Mouse (Mus musculus): ENCODE data around the gene Zim1.

The Zim1 gene

GRCm38 (mm10) chr7:6696241-6697045, at the start of gene Zim1:
Gene Zim1 (minus strand): TSS chr7:6696450.
- peak; percentile 90 for DNase-seq (ENCODE audit: low spot score in 2 of 2)

- DNase-seq (ENCODE audit: low spot score in 2 of 2) = no peak
These were observed 48.1 kb upstream of the Zim1 start for GRCm38 (mm10) chr7:6744281-6744904.

GRCm38 (mm10) chr7:6736060-6736459, 39.8 kb upstream of the Zim1 start:
- DNase-seq (ENCODE audit: low spot score in 2 of 2) = no peak

DNA sequence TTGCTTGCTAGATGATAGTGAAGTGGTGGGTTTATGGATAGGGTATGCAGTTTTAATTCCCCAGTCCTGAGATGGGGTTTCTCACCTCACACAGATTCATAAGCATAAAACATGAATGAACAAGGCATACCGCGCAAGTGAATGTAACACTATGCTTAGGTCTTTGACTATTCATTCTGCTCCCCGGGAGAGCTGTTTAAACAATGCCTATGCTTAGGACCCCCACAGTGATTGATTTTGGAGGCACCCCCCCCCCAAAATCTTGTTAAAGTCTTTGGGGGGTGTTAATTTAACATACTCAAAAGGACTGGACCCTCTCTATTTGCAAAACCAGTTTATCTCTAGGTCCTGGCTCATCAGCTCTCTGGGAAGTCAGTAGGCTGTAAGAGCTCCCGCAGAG, 35.7 kb upstream of the Zim1 start:
- no peak for DNase-seq (ENCODE audit: low spot score in 2 of 2)

- DNase-seq (ENCODE audit: low spot score in 2 of 2) = no peak
These were observed 35.1 kb upstream of the Zim1 start for GRCm38 (mm10) chr7:6731373-6731772.

DNA sequence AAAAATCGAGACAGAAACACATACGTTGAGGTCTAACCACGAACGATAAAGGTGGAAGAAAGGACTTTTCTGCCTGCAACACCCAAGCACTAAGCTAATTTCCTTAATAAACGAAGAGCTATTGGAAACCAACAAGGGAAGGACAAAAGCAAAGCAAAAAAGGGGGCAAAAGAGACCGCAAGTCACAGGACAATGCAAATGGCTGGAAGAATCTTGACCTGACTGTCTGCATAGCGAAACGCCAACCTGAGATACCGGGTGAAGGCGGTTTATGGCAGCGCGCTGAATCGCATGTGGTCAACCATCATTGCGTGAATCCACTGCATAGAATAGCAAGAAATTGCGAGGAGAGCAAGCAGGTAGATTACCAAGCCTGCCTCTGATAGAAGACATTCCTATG, 34.6 kb upstream of the Zim1 start:
- peak; percentile 23 to 32 for DNase-seq (ENCODE audit: low spot score in 2 of 2)

GRCm38 (mm10) chr7:6730241-6730640, 34.0 kb upstream of the Zim1 start, which contains the start of the genes Peg3 and Usp29:
Gene Peg3 (minus strand): TSS chr7:6730431.
Gene Usp29 (plus strand): TSS chr7:6730578.
- DNase-seq (ENCODE audit: low spot score in 2 of 2) = peak; percentile 83 to 88

- peak; percentile 91 to 93 for DNase-seq (ENCODE audit: low spot score in 2 of 2)
These were observed 33.0 kb upstream of the Zim1 start for GRCm38 (mm10) chr7:6729061-6729817.

DNA sequence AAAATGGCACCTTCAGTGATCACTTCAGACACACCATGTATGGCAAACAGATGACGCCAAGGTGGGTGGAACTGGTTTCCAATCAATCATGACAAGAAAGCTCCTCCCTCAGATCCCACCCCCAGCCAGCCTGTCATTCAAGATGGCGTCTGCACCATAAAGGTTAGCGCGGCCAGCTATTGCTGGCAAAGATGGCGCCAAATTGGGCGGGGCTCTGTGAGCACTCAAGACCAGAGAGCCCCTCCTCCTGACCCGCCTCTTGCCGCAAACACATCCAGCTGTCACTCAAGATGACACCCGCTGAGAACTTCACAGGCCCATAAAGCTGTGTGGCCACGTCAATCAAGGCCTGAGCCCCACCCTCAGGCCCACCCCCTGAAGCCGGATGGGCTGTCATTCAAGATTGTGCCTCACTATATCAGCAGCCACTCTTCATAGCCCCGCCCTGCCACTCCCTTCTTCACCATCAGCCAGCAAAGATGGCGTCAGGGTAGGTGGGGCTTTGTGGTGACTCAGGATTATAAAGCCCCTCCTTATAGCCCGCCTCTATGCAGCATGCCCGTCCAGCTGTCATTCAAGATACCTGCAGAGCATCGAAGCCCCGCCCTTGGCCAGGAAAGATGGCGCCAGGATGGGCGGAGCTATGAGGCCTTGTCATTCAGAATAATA, 32.1 kb upstream of the Zim1 start:
- peak; percentile 85 to 91 for DNase-seq (ENCODE audit: low spot score in 2 of 2)

GRCm38 (mm10) chr7:6727351-6728121, 31.3 kb upstream of the Zim1 start:
- DNase-seq (ENCODE audit: low spot score in 2 of 2) = peak; percentile 86 to 88

GRCm38 (mm10) chr7:6709396-6709795, 13.1 kb upstream of the Zim1 start:
- DNase-seq (ENCODE audit: low spot score in 2 of 2) = no peak

- no peak for DNase-seq (ENCODE audit: low spot score in 2 of 2)
These were observed 12.4 kb upstream of the Zim1 start for GRCm38 (mm10) chr7:6708451-6709180.

DNA sequence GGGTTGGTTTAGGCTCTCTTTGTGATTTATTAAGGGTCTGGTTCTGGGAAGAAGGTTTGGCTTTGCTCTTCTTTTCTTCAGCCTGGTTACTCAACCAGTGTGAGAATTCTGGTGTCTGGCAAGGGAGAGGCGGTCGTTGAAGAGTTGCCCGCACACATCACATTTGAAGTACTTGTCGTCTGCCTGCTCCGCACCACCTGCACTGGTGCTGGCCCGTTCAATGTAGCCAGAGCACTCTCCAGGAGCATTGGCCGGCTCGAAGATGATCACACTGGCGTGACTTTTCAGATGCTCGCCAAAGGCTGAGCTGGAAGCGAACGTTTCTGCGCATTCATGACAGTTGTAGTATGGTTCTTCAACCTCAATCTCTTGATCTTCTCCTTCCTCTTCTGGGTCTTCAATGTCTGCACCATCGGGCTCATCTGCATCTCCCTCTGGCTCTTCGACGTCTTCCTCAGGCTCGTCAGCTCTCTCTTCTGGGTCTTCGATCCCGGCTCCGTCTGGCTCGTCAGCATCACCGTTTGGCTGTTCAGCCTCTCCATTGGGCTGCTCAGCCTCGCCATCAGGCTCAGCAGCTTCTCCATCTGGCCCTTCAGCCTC, 11.3 kb upstream of the Zim1 start:
- DNase-seq (ENCODE audit: low spot score in 2 of 2) = no peak

DNA sequence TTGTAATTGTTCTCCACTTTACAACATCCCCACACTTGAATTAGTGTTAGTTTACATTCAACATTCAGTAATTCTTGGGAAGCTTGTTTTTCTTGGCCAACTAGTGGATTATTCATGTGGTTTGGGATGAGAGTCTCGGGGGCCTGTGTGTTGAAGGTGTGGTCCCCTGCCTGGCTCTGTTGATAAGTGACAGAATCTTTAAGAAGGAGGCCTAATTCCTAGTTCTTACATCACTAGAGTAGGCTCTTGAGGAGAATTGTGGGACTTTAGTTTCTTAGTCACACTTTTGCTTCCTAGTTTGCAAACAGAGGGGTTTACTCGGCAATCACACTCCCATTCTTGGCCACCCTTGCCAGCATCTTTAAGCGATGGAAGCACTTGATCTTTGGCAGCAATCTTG, 3.0 kb upstream of the Zim1 start:
- no peak for DNase-seq (ENCODE audit: low spot score in 2 of 2)

DNA sequence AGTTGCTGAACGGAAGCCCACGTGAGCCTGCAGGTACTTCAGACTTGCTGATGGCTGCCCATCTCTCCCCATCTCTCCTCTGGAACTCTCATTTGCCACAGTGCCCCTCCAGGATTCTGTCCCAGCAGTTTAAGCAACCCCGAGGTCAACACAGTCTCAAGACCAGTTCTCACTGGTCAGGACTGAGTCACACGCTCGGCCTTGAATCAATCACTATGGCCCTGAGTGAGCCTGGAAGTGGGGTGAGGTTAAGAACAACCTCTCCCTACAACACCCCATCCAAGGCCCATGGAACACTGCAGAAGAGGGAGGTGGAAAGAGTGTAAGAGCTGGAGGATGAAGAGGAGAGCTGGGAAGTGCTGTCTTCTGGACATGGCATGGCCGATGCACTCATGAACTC, 10.7 kb downstream of the Zim1 start:
- no peak for DNase-seq (ENCODE audit: low spot score in 2 of 2)

DNA sequence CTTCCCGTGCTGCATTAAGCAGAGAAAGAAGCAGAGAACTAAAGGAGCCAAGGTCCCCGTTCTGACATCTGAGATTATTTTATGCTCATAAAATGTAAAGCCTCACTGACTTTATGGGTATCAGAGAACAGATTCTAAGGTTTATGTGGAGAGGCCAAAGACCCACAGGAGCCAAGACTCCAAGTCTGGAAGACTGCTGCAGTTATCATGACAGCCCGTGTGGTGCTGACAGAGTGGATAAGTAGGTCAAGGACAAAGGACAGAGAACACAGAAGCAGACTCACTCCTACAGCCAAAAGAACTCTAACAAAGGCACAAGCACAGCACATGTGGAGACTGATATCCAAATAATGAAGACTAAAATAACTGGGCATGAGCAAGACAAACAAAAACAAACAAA, 29.5 kb downstream of the Zim1 start:
- no peak for DNase-seq (ENCODE audit: low spot score in 2 of 2)

- DNase-seq (ENCODE audit: low spot score in 2 of 2) = peak in 1 of 2 experiments; percentile 3
These were observed 32.8 kb downstream of the Zim1 start for GRCm38 (mm10) chr7:6663430-6663829.

- peak; percentile 4 to 46 for DNase-seq (ENCODE audit: low spot score in 2 of 2)
These were observed 36.6 kb downstream of the Zim1 start for GRCm38 (mm10) chr7:6659605-6660004.

- DNase-seq (ENCODE audit: low spot score in 2 of 2) = no peak
These were observed 37.6 kb downstream of the Zim1 start for GRCm38 (mm10) chr7:6658606-6659005.

DNA sequence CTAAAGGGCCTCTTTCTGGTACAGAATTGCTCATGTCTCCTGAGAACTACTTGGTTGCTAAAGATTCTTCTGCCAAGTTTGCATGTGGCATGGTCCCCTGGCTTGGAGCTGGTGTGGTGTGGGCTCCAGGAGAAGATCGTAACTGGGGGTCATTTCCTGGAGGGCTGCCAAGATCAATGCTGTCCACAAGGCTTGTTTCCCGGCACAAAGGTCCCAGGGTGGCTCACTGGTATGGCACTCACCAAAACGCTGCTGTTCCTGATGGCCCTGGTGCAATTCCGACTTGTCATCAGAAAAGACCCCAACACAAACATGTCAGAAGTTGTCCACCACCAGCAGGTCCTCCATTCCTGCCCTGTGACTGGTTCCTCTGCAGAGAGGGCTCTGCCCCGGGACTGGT, 44.1 kb downstream of the Zim1 start:
- no peak for DNase-seq (ENCODE audit: low spot score in 2 of 2)
